Mouse (Mus musculus) intestine, embryonic 14.5 days (tissue): ENCODE results near the gene Hcrt. TPM values are rescaled to one million over a fixed set of nuclear protein-coding genes. Genes with fewer than 3 reads are reported as not detected.

Experiments used
- ATAC-seq: fragments of 200-750 bp; cut with Nextera tagmentation; replicated peaks from 2 replicates; pipeline ENCODE4 v1.8.0; 2017; ENCODE audit warnings: low read depth, moderate number of reproducible peaks, moderate TSS enrichment, moderate library complexity; ENCODE audit not compliant: low FRiP score, low TSS enrichment
- DNase-seq: peaks from one replicate; pipeline ENCODE4 v3.0.0-alpha.2; 2018; ENCODE audit warnings: low spot score
- H3K27ac ChIP-seq: fragments of 300-500 bp; sonication (generic); 2 replicates; pipeline ENCODE4 v1.5.1; 2014; ENCODE audit warnings: low read depth, mild to moderate bottlenecking, control low read depth
- H3K27me3 ChIP-seq: fragments of 300-500 bp; sonication (generic); replicated peaks from 2 replicates; pipeline ENCODE4 v1.6.1; 2014; ENCODE audit warnings: low read length, control low read depth; ENCODE audit not compliant: control insufficient read depth, insufficient read depth
- H3K36me3 ChIP-seq: fragments of 300-500 bp; sonication (generic); 2 replicates; pipeline ENCODE4 v1.6.1; 2014; ENCODE audit warnings: low read length, control low read depth; ENCODE audit not compliant: control insufficient read depth, insufficient read depth
- H3K4me1 ChIP-seq: fragments of 300-500 bp; sonication (generic); replicated peaks from 2 replicates; pipeline ENCODE4 v1.6.1; 2014; ENCODE audit warnings: low read length, control low read depth, mixed read lengths; ENCODE audit not compliant: control insufficient read depth, insufficient read depth
- H3K4me2 ChIP-seq: fragments of 300-500 bp; sonication (generic); 2 replicates; pipeline ENCODE4 v1.6.1; 2014; ENCODE audit warnings: low read length
- H3K4me3 ChIP-seq: fragments of 300-500 bp; sonication (generic); 2 replicates; pipeline ENCODE4 v1.5.1; 2014; ENCODE audit warnings: low read depth, low read length, control low read depth, mixed read lengths
- H3K9ac ChIP-seq: fragments of 300-500 bp; sonication (generic); 2 replicates; pipeline ENCODE4 v1.6.1; 2014; ENCODE audit warnings: mild to moderate bottlenecking, low read length
- H3K9me3 ChIP-seq: fragments of 300-500 bp; sonication (generic); 2 replicates; pipeline ENCODE4 v1.6.1; 2016; ENCODE audit warnings: low read length, control low read depth; ENCODE audit not compliant: control insufficient read depth
- WGBS: fragments of 180-500 bp; shearing (Covaris S2); extraction: QIAGEN DNeasy Blood & Tissue Kit; methylation state at CpG from one replicate; pipeline ENCODE4 v1.1.7; 2014; 5-methylcytosine and 5-hydroxymethylcytosine counted together
- polyA plus RNA-seq: library from polyadenylated mRNA; unstranded; fragments of >200 nt; fragmentation: Nextera tagmentation; extraction: Ambion mirVana; gene quantifications from 2 replicates; pipeline ENCODE4 v1.2.1, GENCODE M21; 2014

Gene Hcrt
- polyA plus RNA-seq, 1 experiment from 2014 or later, result not detected

DNA sequence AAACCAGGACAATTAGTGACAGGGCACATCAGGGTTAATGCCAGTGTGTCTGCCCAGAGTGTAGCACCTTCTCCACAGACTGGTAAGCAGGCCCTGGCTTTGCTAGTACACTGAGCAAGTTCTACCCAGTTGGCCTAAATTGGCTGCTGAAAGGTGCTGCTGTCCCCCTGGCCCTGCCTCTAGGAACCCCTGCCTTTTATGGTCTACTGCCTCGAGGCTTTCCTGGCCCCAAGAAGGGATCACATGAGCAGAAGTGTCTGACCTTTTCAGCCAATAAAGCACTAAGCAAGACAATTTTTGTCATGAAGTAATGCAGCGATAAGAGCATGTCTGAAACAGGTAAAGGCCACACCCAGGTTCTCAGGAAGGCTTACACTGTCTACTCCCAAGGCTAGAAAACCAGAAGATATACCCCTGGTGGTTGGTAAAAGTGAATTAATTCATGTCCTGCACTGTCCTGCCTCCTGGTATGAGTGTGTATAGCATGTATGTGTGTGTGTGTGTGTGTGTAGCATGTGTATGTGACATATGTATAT, 40.2 kb downstream of the Hcrt start:
- H3K9ac ChIP-seq, result no peak overlapping the region
- 51% methylated on average over 2 of the region's 2 CpGs for WGBS
- no peak overlapping the region for H3K27ac ChIP-seq

DNA sequence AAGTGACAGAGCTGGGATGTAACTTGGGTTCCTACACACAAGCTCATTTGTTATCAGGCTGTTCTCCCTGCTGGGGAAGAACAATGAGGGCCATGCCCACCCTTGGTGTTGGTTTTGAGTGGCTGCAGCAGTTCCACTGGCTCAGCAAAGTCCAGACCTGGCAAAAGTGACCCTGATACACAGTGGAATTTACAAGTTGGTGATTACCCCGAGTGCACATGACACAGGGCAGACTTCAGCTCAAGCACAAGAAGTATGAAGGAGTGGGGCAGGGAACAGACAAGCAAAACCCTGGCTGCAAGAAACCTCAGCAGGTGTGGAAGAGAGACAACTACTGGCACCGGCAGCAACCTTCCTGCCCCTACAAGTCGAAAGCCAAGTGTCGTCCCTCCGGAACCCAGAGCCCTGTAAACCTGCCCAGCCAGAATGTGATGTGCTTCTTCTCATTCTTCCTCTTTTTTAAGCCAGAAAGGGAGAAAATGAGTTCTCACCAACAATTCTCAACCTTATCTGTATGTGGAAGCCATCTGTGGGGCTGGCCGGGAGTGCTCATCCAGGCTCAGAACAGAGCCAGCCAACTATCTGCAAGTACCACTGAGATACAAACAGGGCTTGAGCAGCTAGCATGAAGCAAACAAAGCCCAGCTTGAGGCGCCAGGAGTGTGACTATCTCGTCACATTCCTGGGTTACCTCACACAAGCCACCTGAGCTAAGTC, 40.8 kb downstream of the Hcrt start:
- Histone ChIP-seq H3K27ac (no peak overlapping the region), H3K4me3 (no peak overlapping the region), H3K4me1 (peaks cover 14% of the 10 kb centered on the region), H3K9me3 (no peaks in the 10 kb centered on the region), H3K36me3 (peaks cover 26% of the 10 kb centered on the region), H3K9ac (no peak overlapping the region), H3K27me3 (no peaks in the 10 kb centered on the region), H3K4me2 (no peak overlapping the region)
- ATAC-seq (no peak), DNase-seq (no peak)
- WGBS, result 69% methylated on average over 8 of the region's 8 CpGs

More for the DNA sequence above, 40.2 kb downstream of the Hcrt start:
- H3K4me1 ChIP-seq, result peaks cover 14% of the 10 kb centered on the region
- H3K36me3 ChIP-seq, result peaks cover 19% of the 10 kb centered on the region
- no peaks in the 10 kb centered on the region for H3K9me3 ChIP-seq
- no peaks in the 10 kb centered on the region for H3K27me3 ChIP-seq
- DNase-seq, result no peak
- no peak overlapping the region for H3K4me2 ChIP-seq
- no peak for ATAC-seq
- no peak overlapping the region for H3K4me3 ChIP-seq

DNA sequence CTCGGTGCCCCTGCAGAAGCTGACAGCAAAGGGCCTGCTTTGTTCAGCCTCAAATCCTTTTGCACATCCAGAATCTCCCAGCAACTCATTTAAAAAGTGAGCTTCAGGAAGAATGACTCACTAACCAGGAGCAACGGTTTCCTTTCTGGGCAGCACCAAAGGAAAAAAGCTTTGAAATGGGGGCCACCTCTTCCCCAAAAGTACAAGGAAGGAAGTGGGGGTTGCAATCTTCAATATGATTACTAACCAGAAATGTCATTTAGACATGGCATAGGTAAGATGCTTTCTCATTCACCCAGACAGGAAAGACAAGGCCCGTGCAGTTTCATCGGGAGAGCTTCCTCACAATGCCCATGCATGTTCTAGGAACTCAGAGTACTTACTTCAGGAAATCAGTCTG, 41.5 kb downstream of the Hcrt start:
- DNase-seq (no peak), ATAC-seq (no peak)
- Histone ChIP-seq H3K4me1 (peaks cover 14% of the 10 kb centered on the region), H3K4me3 (no peak overlapping the region), H3K9me3 (no peaks in the 10 kb centered on the region), H3K4me2 (no peak overlapping the region), H3K27ac (no peak overlapping the region), H3K27me3 (no peaks in the 10 kb centered on the region), H3K9ac (no peak overlapping the region), H3K36me3 (peaks cover 32% of the 10 kb centered on the region)
- 69% methylated on average over 4 of the region's 4 CpGs for WGBS

DNA sequence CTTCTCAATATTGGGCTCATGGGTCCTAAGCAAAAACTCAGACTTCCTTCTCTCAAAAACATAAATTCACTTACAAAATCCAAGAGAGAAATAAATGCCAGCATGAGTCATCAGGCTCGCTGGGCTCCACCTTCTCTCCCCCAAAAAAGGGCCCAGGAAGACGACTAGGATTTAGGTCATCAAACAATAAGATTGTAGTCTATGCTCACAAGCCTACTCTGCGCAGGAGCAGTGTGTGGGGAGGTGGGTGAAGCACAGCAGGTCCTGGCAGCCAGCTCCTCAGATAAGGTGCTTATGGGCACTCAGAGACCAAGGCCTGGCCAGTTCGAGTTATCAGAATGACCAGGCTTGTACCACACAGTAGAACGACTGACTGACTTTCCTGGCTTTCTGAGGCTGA, 42.4 kb downstream of the Hcrt start:
- Histone ChIP-seq H3K27me3 (no peaks in the 10 kb centered on the region), H3K27ac (no peak overlapping the region), H3K9me3 (no peaks in the 10 kb centered on the region), H3K4me1 (peaks cover 13% of the 10 kb centered on the region), H3K4me2 (no peak overlapping the region), H3K9ac (no peak overlapping the region), H3K36me3 (peaks cover 41% of the 10 kb centered on the region), H3K4me3 (no peak overlapping the region)
- ATAC-seq, result no peak
- DNase-seq, result no peak
- 68% methylated on average over 5 of the region's 5 CpGs for WGBS

DNA sequence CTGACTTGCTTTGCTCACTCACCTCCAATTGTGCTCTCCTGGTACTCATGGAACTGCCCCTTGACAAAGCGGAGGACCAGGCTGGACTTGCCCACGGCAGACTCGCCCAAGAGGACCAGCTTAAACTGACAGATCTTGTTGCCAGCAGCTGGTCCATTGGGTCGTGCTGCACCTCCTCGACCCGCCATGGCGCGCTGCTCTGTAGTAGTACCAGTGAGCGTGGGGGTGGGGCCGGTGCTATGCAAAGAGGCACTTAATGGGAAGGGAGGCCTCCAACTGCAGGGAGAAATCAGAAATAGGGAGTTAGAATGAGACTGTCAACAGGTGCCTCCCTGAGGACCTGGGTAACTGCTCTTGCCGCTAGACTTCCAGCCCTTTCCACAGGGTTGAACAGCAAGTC, 42.8 kb downstream of the Hcrt start:
- ATAC-seq (no peak), DNase-seq (no peak)
- Histone ChIP-seq H3K4me2 (no peak overlapping the region), H3K27ac (no peak overlapping the region), H3K27me3 (no peaks in the 10 kb centered on the region), H3K36me3 (peaks cover 41% of the 10 kb centered on the region), H3K4me3 (no peak overlapping the region), H3K9me3 (no peaks in the 10 kb centered on the region), H3K9ac (no peak overlapping the region), H3K4me1 (peaks cover 8% of the 10 kb centered on the region)
- 84% methylated on average over 11 of the region's 11 CpGs for WGBS

DNA sequence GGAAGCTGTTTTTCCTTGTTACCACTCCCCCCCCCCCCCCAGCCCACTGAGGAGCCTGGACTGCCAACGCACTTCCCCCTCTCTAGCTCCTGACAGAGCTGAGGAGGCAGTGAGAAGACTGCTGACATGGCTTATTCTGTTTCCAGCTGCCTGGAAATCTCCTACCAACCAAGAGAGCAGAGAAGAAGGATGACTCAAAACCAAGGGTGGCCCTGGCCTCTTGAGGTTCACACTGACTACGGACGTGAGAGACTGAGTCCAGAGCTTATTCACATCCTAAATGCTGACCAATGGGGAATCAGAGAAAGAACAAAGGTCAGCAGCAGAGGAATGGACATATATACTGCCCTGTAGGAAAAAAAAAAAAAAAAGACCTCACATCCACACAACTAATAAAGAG, 43.4 kb downstream of the Hcrt start:
- Histone ChIP-seq H3K9me3 (no peaks in the 10 kb centered on the region), H3K9ac (no peak overlapping the region), H3K4me3 (no peak overlapping the region), H3K4me2 (no peak overlapping the region), H3K4me1 (peaks cover 6% of the 10 kb centered on the region; the same call in 1 of the 2 replicates), H3K27ac (no peak overlapping the region), H3K27me3 (no peaks in the 10 kb centered on the region), H3K36me3 (peaks cover 41% of the 10 kb centered on the region)
- 80% methylated on average over 3 of the region's 3 CpGs for WGBS
- DNase-seq (no peak), ATAC-seq (no peak)

DNA sequence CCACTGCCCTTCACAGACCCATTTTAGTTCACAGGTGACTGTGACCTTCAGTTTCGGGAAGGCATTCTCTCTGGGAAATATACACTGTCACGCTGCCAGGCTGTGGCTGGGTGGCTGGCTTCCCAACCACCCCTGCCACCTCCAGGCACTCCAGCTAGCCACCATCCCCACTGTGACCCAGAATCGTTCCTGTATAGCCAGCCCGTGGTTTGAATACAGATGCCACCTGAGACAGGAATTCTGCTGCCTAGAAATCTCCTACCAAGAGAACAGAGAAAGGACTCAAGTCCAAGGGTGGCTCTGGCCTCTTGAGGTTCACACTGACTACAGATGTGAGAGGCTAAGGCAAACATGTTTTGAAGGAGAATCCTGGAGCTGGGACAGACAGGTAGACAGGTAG, 43.9 kb downstream of the Hcrt start:
- no peak for ATAC-seq
- Histone ChIP-seq H3K4me2 (no peak overlapping the region), H3K4me3 (no peak overlapping the region), H3K27ac (no peak overlapping the region), H3K4me1 (peaks cover 11% of the 10 kb centered on the region), H3K9me3 (no peaks in the 10 kb centered on the region), H3K36me3 (peaks cover 41% of the 10 kb centered on the region), H3K27me3 (no peaks in the 10 kb centered on the region), H3K9ac (no peak overlapping the region)
- DNase-seq, result no peak
- 80% methylated on average over 4 of the region's 4 CpGs for WGBS

DNA sequence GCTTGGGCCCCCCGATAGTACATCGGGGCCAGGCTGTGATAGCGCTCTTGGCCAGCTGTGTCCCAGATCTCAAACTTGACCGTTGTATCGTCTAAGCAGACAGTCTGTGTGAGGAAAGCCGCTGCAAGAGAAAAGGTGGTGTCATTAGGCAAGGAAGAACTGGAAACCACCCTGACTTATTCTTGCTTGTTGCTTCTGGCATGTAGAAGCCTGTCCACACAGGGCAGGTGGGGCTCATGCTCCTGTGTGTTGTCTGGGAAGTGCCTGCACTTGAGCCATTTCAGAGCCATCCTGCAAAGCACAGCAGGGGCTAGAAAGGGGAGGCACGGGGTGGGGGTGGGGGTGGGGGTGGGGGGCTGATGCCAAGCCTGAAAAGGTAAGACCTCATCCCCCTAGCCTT, 44.3 kb downstream of the Hcrt start:
- no peak overlapping the region for H3K27ac ChIP-seq
- ATAC-seq, result no peak
- no peak overlapping the region for H3K9ac ChIP-seq
- peaks cover 41% of the 10 kb centered on the region for H3K36me3 ChIP-seq
- no peak for DNase-seq
- H3K4me2 ChIP-seq, result no peak overlapping the region
- H3K4me3 ChIP-seq, result no peak overlapping the region
- peaks cover 15% of the 10 kb centered on the region for H3K4me1 ChIP-seq
- H3K9me3 ChIP-seq, result no peaks in the 10 kb centered on the region
- WGBS, result 90% methylated on average over 7 of the region's 7 CpGs
- no peaks in the 10 kb centered on the region for H3K27me3 ChIP-seq

DNA sequence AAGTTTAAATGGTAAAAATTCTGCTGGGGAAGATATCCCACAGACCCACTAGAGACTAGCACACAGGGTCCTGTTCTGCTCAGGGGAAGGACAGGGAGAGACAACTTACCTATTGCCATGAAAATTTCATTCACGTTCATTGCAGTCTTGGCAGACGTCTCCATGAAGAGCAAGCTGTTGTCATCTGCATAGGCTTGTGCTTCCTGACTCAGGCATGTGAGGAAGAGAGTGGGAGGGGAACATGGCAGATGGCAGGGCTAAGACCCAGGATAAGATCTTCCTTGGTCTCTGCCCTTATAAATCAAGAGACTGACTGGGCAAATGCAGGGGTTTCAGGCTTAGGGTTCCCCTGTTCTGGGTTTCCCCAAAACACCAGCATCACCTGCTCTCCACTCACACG, 46.1 kb downstream of the Hcrt start:
- WGBS, result 87% methylated on average over 3 of the region's 3 CpGs
- H3K9me3 ChIP-seq, result no peaks in the 10 kb centered on the region
- no peak overlapping the region for H3K4me3 ChIP-seq
- H3K4me1 ChIP-seq, result peaks cover 26% of the 10 kb centered on the region
- no peak overlapping the region for H3K9ac ChIP-seq
- no peak overlapping the region for H3K27ac ChIP-seq
- ATAC-seq (no peak), DNase-seq (no peak)
- H3K4me2 ChIP-seq, result no peak overlapping the region
- no peaks in the 10 kb centered on the region for H3K27me3 ChIP-seq
- peaks cover 41% of the 10 kb centered on the region for H3K36me3 ChIP-seq
